Mouse (Mus musculus) embryonic fibroblast, embryonic 13.5 days (primary cell): Measurements from ENCODE around the gene Snai1.

Experiments
- CTCF ChIP-seq: IDR thresholded peaks from 2 replicates; pipeline ENCODE4 v1.5.1; 2011; ENCODE audit warnings: mild to moderate bottlenecking, control low read depth, low read length, moderate library complexity, borderline replicate concordance; ENCODE audit not compliant: insufficient read depth
- POLR2A ChIP-seq: IDR thresholded peaks from 2 replicates; pipeline ENCODE4 v1.6.1; 2011; ENCODE audit warnings: low read depth, mild to moderate bottlenecking, control low read depth, low read length, moderate library complexity

DNA sequence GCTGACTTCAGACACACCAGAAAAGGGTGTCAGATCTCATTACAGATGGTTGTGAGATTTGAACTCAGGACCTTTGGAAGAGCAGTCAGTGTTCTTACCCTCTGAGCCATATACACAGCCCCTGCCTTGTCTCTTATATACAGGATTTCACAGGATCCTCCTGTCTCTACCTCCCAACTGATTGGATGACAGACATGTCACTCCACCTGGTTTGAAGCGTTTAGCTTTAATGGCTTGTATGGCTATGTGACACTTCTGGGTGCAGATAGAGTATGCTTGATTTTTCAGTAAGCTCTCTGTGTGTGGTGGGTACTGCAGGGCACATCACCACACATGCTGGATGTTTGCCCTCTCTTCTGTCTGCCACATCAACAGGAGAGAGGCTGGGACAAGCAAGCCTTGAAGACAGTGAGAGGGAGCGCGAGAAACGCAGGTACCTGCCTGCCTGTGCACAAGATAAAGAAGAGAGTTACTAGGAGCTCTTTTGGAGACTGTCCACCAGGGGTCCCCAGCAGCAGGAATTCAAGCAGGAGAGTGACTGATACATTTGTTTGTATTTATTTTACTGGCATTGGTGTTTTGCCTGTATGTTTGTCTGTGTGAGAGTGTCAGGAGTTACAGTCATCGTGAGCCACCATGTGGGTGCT lies 18.3 kb upstream of the Snai1 start:
- TF ChIP-seq POLR2A: no peak
- TF ChIP-seq CTCF: no peak
